Mouse (Mus musculus) heart, postnatal 4 days (tissue): ENCODE data around the gene Gm28308. TPM values are rescaled to one million over a fixed set of nuclear protein-coding genes. Genes with fewer than 3 reads are reported as not detected.

Source experiments
- DNase-seq: peaks from one replicate; pipeline ENCODE4 v3.0.0; 2021
- microRNA-seq, 2 experiments: library from miRNA; unstranded; fragments of <30 nt; microRNA quantifications; one replicate each; pipeline ENCODE4 v1.2.0; 2021 to 2022
- total RNA-seq, 2 experiments: library from RNA; stranded (reverse); gene quantifications; 2 replicates each; pipeline ENCODE4 v1.2.3; 2021

Gm28308 gene
- total RNA-seq, 2 experiments from 2014 or later, result not detected

GRCm38 (mm10) chr6:52152226-52153193 lies 60.6 kb downstream of the Gm28308 start:
- no peak for DNase-seq

GRCm38 (mm10) chr6:52151571-52151970 lies 61.6 kb downstream of the Gm28308 start:
- DNase-seq, result no peak

GRCm38 (mm10) chr6:52150401-52150966 lies 62.7 kb downstream of the Gm28308 start:
- DNase-seq, result no peak

GRCm38 (mm10) chr6:52139115-52139514 lies 74.0 kb downstream of the Gm28308 start:
- no peak for DNase-seq

GRCm38 (mm10) chr6:52138576-52138975 lies 74.6 kb downstream of the Gm28308 start:
- DNase-seq, result no peak

GRCm38 (mm10) chr6:52137841-52138535 lies 75.2 kb downstream of the Gm28308 start:
- no peak for DNase-seq

GRCm38 (mm10) chr6:52123673-52124072 lies 89.5 kb downstream of the Gm28308 start:
- DNase-seq, result no peak

GRCm38 (mm10) chr6:52121173-52121572 lies 92.0 kb downstream of the Gm28308 start:
- DNase-seq, result no peak

- DNase-seq, result no peak
Observed at GRCm38 (mm10) chr6:52118903-52119635, 94.1 kb downstream of the Gm28308 start.

GRCm38 (mm10) chr6:52115899-52116298 lies 97.2 kb downstream of the Gm28308 start:
- no peak for DNase-seq

Small RNA genes within 50 kb of the gene (microRNA-seq; reads per million reads assigned to microRNA genes)
- gene Mir196b, result 73.3 to 90.4 reads per million in 2 experiments

Other genes starting within 250 kb of the Gm28308 start
- gene Skap2, start 200.8 kb downstream of the Gm28308 start, total RNA-seq, result 10 to 100 TPM in 1 of 2 experiments, 1 to 10 TPM in 1; 9.5 to 11.8 TPM
- gene Hoxa1, start 55.0 kb downstream of the Gm28308 start, total RNA-seq, result under 1 TPM; 0.19 to 0.23 TPM
- gene Hoxa2, start 48.5 kb downstream of the Gm28308 start, total RNA-seq, result under 1 TPM; 0.60 to 0.68 TPM
- under 1 TPM; 0.20 to 0.29 TPM for gene 5730596B20Rik, start 35.8 kb downstream of the Gm28308 start, total RNA-seq
- gene Hoxa4, start 21.6 kb downstream of the Gm28308 start, total RNA-seq, result under 1 TPM; 0.71 to 0.86 TPM
- 1 to 10 TPM; 1.3 to 1.5 TPM for gene Hoxa5, start 8.8 kb downstream of the Gm28308 start, total RNA-seq
- gene Hoxa6, start 4.6 kb downstream of the Gm28308 start, total RNA-seq, result not detected
- gene Hoxa3, start within 50 bp of the Gm28308 start, total RNA-seq, result 1 to 10 TPM; 1.4 TPM
- gene Hoxa7, start 8.5 kb upstream of the Gm28308 start, total RNA-seq, result under 1 TPM in 1 of 2 experiments, not detected in 1; 0.20 TPM
- gene Hoxa9, start 17.8 kb upstream of the Gm28308 start, total RNA-seq, result not detected
- gene Hoxa10, start 27.5 kb upstream of the Gm28308 start, total RNA-seq, result not detected
- not detected for gene Hoxa11, start 32.5 kb upstream of the Gm28308 start, total RNA-seq
- gene Hoxa13, start 47.5 kb upstream of the Gm28308 start, total RNA-seq, result not detected
- not detected for gene Evx1, start 100.2 kb upstream of the Gm28308 start, total RNA-seq